Mouse (Mus musculus) hindbrain, embryonic 10.5 days (tissue): ENCODE measurements around the gene Pdhx. TPM values are rescaled to one million over a fixed set of nuclear protein-coding genes. Genes with fewer than 3 reads are reported as not detected.

Source experiments
- DNase-seq: peaks from one replicate; pipeline ENCODE4 v3.0.0-alpha.2; 2017; ENCODE audit warnings: low spot score
- H3K27ac ChIP-seq: fragments of 300-500 bp; sonication (generic); 2 replicates; pipeline ENCODE4 v1.5.1; 2016; ENCODE audit warnings: mild to moderate bottlenecking, moderate library complexity
- H3K27me3 ChIP-seq: fragments of 300-500 bp; sonication (generic); 2 replicates; pipeline ENCODE4 v1.6.1; 2016; ENCODE audit warnings: mild to moderate bottlenecking; ENCODE audit not compliant: poor library complexity, insufficient read depth, severe bottlenecking
- H3K36me3 ChIP-seq: fragments of 300-500 bp; sonication (generic); 2 replicates; pipeline ENCODE4 v1.6.1; 2016; ENCODE audit warnings: mild to moderate bottlenecking, moderate library complexity
- H3K4me1 ChIP-seq: fragments of 300-500 bp; sonication (generic); replicated peaks from 2 replicates; pipeline ENCODE4 v1.6.1; 2016; ENCODE audit warnings: mild to moderate bottlenecking
- H3K4me3 ChIP-seq: fragments of 300-500 bp; sonication (generic); 2 replicates; pipeline ENCODE4 v1.5.1; 2016; ENCODE audit warnings: mild to moderate bottlenecking, moderate library complexity
- H3K9me3 ChIP-seq: fragments of 300-500 bp; sonication (generic); 2 replicates; pipeline ENCODE4 v1.6.1; 2016; ENCODE audit warnings: mild to moderate bottlenecking, moderate library complexity
- WGBS: fragments of 180-500 bp; shearing (Covaris S2); methylation state at CpG from one replicate; pipeline ENCODE4 v1.1.7; 2016; 5-methylcytosine and 5-hydroxymethylcytosine counted together
- polyA plus RNA-seq: library from polyadenylated mRNA; unstranded; fragments of >200 nt; fragmentation: Nextera tagmentation; extraction: Ambion mirVana; gene quantifications from 2 replicates; pipeline ENCODE4 v1.2.1, GENCODE M21; 2016

Pdhx gene
- polyA plus RNA-seq, 1 experiment from 2014 or later, result 40.3 TPM

GRCm38 (mm10) chr2:102975358-102975945 is 97.9 kb downstream of the Pdhx start:
- Histone ChIP-seq H3K27me3 (no peaks in the 10 kb centered on the region), H3K27ac (no peak overlapping the region)
- WGBS, result 85% methylated on average over 5 of the region's 5 CpGs

GRCm38 (mm10) chr2:102973115-102973514 is 100.2 kb downstream of the Pdhx start:
- WGBS, result 94% methylated on average over 3 of the region's 3 CpGs
- Histone ChIP-seq H3K9me3 (no peaks in the 10 kb centered on the region), H3K27me3 (no peaks in the 10 kb centered on the region), H3K4me1 (0 out of 2 replicates have a peak, but pooled peaks cover 5% of the 10 kb centered on the region), H3K27ac (no peak overlapping the region), H3K36me3 (no peaks in the 10 kb centered on the region), H3K4me3 (no peak overlapping the region)
- no peak for DNase-seq

More at GRCm38 (mm10) chr2:102975358-102975945, 97.9 kb downstream of the Pdhx start:
- no peak for DNase-seq
- Histone ChIP-seq H3K36me3 (no peaks in the 10 kb centered on the region), H3K4me1 (0 out of 2 replicates have a peak, but pooled peaks cover 5% of the 10 kb centered on the region), H3K4me3 (no peak overlapping the region), H3K9me3 (no peaks in the 10 kb centered on the region)

DNA sequence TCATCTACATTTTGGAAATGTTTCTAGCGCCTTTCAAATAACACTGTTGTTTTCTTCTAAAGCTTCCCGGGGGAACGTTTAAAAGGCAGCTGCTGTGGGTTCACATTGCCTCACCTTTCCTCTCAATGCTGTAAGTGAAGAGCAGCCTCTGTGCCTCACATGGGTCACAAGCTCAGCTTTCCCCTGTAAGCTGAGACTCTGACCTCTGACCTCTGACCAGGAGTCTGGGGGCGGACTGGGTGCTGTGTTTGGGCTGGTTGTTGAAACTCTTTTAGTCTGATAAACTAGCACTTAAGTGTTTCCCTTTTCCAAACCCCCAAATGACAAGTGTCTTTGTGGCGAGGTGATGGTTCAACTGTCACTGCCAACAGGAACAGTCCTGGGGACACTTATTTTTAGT is 100.7 kb downstream of the Pdhx start:
- DNase-seq, result no peak
- Histone ChIP-seq H3K36me3 (no peaks in the 10 kb centered on the region), H3K9me3 (no peaks in the 10 kb centered on the region), H3K27ac (no peak overlapping the region), H3K27me3 (no peaks in the 10 kb centered on the region), H3K4me1 (0 out of 2 replicates have a peak, but pooled peaks cover 5% of the 10 kb centered on the region), H3K4me3 (no peak overlapping the region)
- WGBS, result 43% methylated on average over 5 of the region's 5 CpGs

DNA sequence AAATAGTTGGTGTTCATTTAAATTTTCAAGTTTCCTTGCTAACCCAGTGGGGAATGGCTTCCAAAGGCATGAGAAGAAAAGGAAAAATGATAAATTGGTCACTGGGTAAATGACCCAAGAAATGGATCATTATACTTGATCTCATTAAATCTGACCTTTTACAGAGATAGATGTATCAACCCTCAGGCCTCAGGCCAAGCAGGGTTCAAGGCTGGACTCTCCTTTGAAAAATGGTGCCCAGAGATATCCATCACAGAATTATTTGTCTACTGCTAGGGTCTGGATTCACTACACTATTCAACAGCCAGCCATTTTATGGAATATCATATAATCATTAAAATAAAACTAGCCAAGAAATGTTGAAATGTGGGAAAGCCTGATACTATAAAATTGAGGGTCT is 101.4 kb downstream of the Pdhx start:
- H3K27ac ChIP-seq, result no peak overlapping the region
- no peaks in the 10 kb centered on the region for H3K36me3 ChIP-seq
- 0 out of 2 replicates have a peak, but pooled peaks cover 5% of the 10 kb centered on the region for H3K4me1 ChIP-seq
- no peaks in the 10 kb centered on the region for H3K9me3 ChIP-seq
- no peak overlapping the region for H3K4me3 ChIP-seq
- no peak for DNase-seq
- no peaks in the 10 kb centered on the region for H3K27me3 ChIP-seq

Other genes starting within 250 kb of the Pdhx start
- gene Cd44, start 171.8 kb downstream of the Pdhx start, polyA plus RNA-seq, result 2.8 and 3.2 TPM in 2 replicates
- 60.7 and 63.9 TPM in 2 replicates for gene Apip, start 162 bp upstream of the Pdhx start, polyA plus RNA-seq
- gene Ehf, start 229.8 kb upstream of the Pdhx start, polyA plus RNA-seq, result 0.18 TPM in 1 of 2 replicates, not detected in the other